Mouse (Mus musculus) CH12.LX (cell line): ENCODE measurements around the gene Sgip1. TPM values are rescaled to one million over a fixed set of nuclear protein-coding genes. Genes with fewer than 3 reads are reported as not detected.

Experiments used
- DNase-seq: peaks from one replicate; pipeline ENCODE4 v3.0.0-alpha.2; 2013; ENCODE audit errors: extremely low read depth
- H3K27ac ChIP-seq: 2 replicates; pipeline ENCODE4 v1.5.1; 2012; ENCODE audit warnings: low read depth, mild to moderate bottlenecking, control low read depth, moderate library complexity; ENCODE audit not compliant: insufficient read depth
- H3K27me3 ChIP-seq: replicated peaks from 2 replicates; pipeline ENCODE3; 2012; ENCODE audit warnings: inconsistent platforms
- H3K36me3 ChIP-seq, 2 experiments: replicated peaks in 1 of 2; 2 replicates each; pipeline versions ENCODE3 to v1.6.1; 2012; ENCODE audit warnings: inconsistent platforms in 1 of 2, low read length in 1 of 2, mild to moderate bottlenecking in 1 of 2, mixed read lengths in 1 of 2, moderate library complexity in 1 of 2; ENCODE audit not compliant: control insufficient read depth in 1 of 2, insufficient read depth in 1 of 2
- H3K4me1 ChIP-seq, 2 experiments: 2 replicates each; pipeline ENCODE4 v1.6.1; 2012; ENCODE audit warnings: inconsistent platforms in 1 of 2, moderate library complexity in 1 of 2; ENCODE audit not compliant: insufficient read depth in 2 of 2, control insufficient read depth in 1 of 2
- H3K4me2 ChIP-seq: 2 replicates; pipeline ENCODE4 v1.6.1; 2012; ENCODE audit warnings: low read depth, mild to moderate bottlenecking, control low read depth; ENCODE audit not compliant: poor library complexity, insufficient read depth, severe bottlenecking
- H3K4me3 ChIP-seq, 3 experiments: fragments of 150-350 bp in 1 of 3; sonication (generic) in 1 of 3; replicated peaks in 1 of 3; 2 replicates each; pipeline versions ENCODE3 to v1.5.1; 2011 to 2012; ENCODE audit warnings: low read depth in 2 of 3, low read length in 2 of 3, mild to moderate bottlenecking in 2 of 3, moderate library complexity in 2 of 3, control low read depth in 1 of 3, improper control_type of control experiment in 1 of 3, inconsistent platforms in 1 of 3, mixed read lengths in 1 of 3; ENCODE audit not compliant: poor library complexity in 1 of 3
- H3K79me2 ChIP-seq: replicated peaks from 2 replicates; pipeline ENCODE4 v1.6.1; 2012; ENCODE audit warnings: mild to moderate bottlenecking, moderate library complexity; ENCODE audit not compliant: control insufficient read depth, poor library complexity, insufficient read depth, severe bottlenecking; ENCODE audit errors: extremely low read depth
- H3K9ac ChIP-seq: 2 replicates; pipeline ENCODE4 v1.6.1; 2012; ENCODE audit warnings: low read depth, mild to moderate bottlenecking, control low read depth, moderate library complexity; ENCODE audit not compliant: insufficient read depth
- H3K9me3 ChIP-seq: replicated peaks from 2 replicates; pipeline ENCODE3; 2012; ENCODE audit warnings: low read length, inconsistent platforms, mixed read lengths
- BHLHE40 ChIP-seq: IDR thresholded peaks from 2 replicates; pipeline ENCODE4 v1.6.1; 2011; ENCODE audit warnings: mild to moderate bottlenecking, low read depth, low read length, improper control_type of control experiment
- CHD1 ChIP-seq: IDR thresholded peaks from 2 replicates; pipeline ENCODE4 v1.6.1; 2012; ENCODE audit warnings: low read depth, low read length, improper control_type of control experiment, inconsistent platforms
- CHD2 ChIP-seq: IDR thresholded peaks from 2 replicates; pipeline ENCODE4 v1.6.1; 2011; ENCODE audit warnings: low read length, improper control_type of control experiment
- CTCF ChIP-seq, 2 experiments: IDR thresholded peaks in 1 of 2; conservative IDR thresholded peaks in 1 of 2; 2 replicates each; pipeline ENCODE4 v1.5.1; 2011 to 2012; ENCODE audit warnings: low read depth in 2 of 2, low read length in 2 of 2, improper control_type of control experiment in 1 of 2, inconsistent platforms in 1 of 2, mild to moderate bottlenecking in 1 of 2, moderate library complexity in 1 of 2
- E2F4 ChIP-seq: IDR thresholded peaks from 2 replicates; pipeline ENCODE4 v1.6.1; 2011; ENCODE audit warnings: low read depth, low read length, improper control_type of control experiment; ENCODE audit not compliant: insufficient replicate concordance
- ELF1 ChIP-seq: IDR thresholded peaks from 2 replicates; pipeline ENCODE4 v1.6.1; 2014; ENCODE audit warnings: low read depth, mild to moderate bottlenecking, inconsistent platforms, low read length, improper control_type of control experiment
- GABPA ChIP-seq: IDR thresholded peaks from 2 replicates; pipeline ENCODE4 v1.6.1; 2012; ENCODE audit warnings: low read depth, low read length, improper control_type of control experiment, inconsistent platforms; ENCODE audit not compliant: insufficient replicate concordance
- HCFC1 ChIP-seq: IDR thresholded peaks from 2 replicates; pipeline ENCODE4 v1.6.1; 2012; ENCODE audit warnings: low read depth, mild to moderate bottlenecking, inconsistent platforms, low read length, improper control_type of control experiment
- IRF4 ChIP-seq: IDR thresholded peaks from 2 replicates; pipeline ENCODE4 v1.6.1; 2014; ENCODE audit warnings: low read depth, mild to moderate bottlenecking, inconsistent platforms, low read length, improper control_type of control experiment
- JUND ChIP-seq: conservative IDR thresholded peaks from 2 replicates; pipeline ENCODE4 v1.6.1; 2011; ENCODE audit warnings: low read depth, low read length, improper control_type of control experiment
- KAT2A ChIP-seq: IDR thresholded peaks from 2 replicates; pipeline ENCODE4 v1.6.1; 2012; ENCODE audit warnings: low read length, improper control_type of control experiment, inconsistent platforms; ENCODE audit not compliant: insufficient replicate concordance
- NRF1 ChIP-seq: IDR thresholded peaks from 2 replicates; pipeline ENCODE4 v1.6.1; 2014; ENCODE audit warnings: low read depth, mild to moderate bottlenecking, inconsistent platforms, low read length, improper control_type of control experiment, moderate library complexity
- POLR2A ChIP-seq: IDR thresholded peaks from 2 replicates; pipeline ENCODE4 v1.6.1; 2011; ENCODE audit warnings: low read depth, mild to moderate bottlenecking, improper control_type of control experiment, low read length
- POLR2AphosphoS2 ChIP-seq: IDR thresholded peaks from 2 replicates; pipeline ENCODE4 v1.6.1; 2011; ENCODE audit warnings: low read depth, low read length, improper control_type of control experiment
- RAD21 ChIP-seq: IDR thresholded peaks from 2 replicates; pipeline ENCODE4 v1.6.1; 2011; ENCODE audit warnings: low read depth, mild to moderate bottlenecking, low read length, improper control_type of control experiment, moderate library complexity
- RCOR1 ChIP-seq: conservative IDR thresholded peaks from 2 replicates; pipeline ENCODE4 v1.6.1; 2012; ENCODE audit warnings: low read depth, mild to moderate bottlenecking, inconsistent platforms, low read length, improper control_type of control experiment
- SMC3 ChIP-seq: IDR thresholded peaks from 2 replicates; pipeline ENCODE4 v1.6.1; 2011; ENCODE audit warnings: low read depth, low read length, improper control_type of control experiment
- TBP ChIP-seq: conservative IDR thresholded peaks from 2 replicates; pipeline ENCODE4 v1.6.1; 2011; ENCODE audit warnings: low read depth, low read length, improper control_type of control experiment
- USF2 ChIP-seq: conservative IDR thresholded peaks from 2 replicates; pipeline ENCODE4 v1.6.1; 2011; ENCODE audit warnings: low read depth, low read length, improper control_type of control experiment
- ZC3H11A ChIP-seq: IDR thresholded peaks from 2 replicates; pipeline ENCODE4 v1.6.1; 2012; ENCODE audit warnings: low read depth, mild to moderate bottlenecking, inconsistent platforms, low read length, improper control_type of control experiment
- dilution Hi-C: fragments of 300-500 bp; cut with MboI; formaldehyde crosslinking; loops from 2 replicates; pipeline ENCODE4 v1.14.3; 2020; ENCODE audit warnings: low sequenced_read_pairs; ENCODE audit not compliant: extremely low pct_unique_long_range_greater_than_20kb, extremely low pct_ligation_motif_present
- in situ Hi-C: fragments of 300-500 bp; cut with MboI; formaldehyde crosslinking; loops from 3 replicates; pipeline ENCODE4 v1.14.3; 2019; ENCODE audit warnings: low sequenced_read_pairs, low pct_ligation_motif_present, low pct_unique_long_range_greater_than_20kb, mixed read lengths
- polyA plus RNA-seq: library from polyadenylated mRNA; unstranded; fragments of >175 nt; gene quantifications from 2 replicates; pipeline ENCODE4 v1.2.1, GENCODE M21; 2012; ENCODE audit warnings: low read depth; ENCODE audit not compliant: insufficient read length
- total RNA-seq, 2 experiments: library from RNA; depleted of rRNA; stranded (reverse); fragments of 300-350 nt in 1 of 2; fragments of >200 nt in 1 of 2; gene quantifications; 2 replicates each; pipeline ENCODE4 v1.2.3; 2012 to 2014

Sgip1 gene
- total and polyA plus RNA-seq, 3 experiments: 0.07 to 0.39 (median 0.21) TPM

DNA sequence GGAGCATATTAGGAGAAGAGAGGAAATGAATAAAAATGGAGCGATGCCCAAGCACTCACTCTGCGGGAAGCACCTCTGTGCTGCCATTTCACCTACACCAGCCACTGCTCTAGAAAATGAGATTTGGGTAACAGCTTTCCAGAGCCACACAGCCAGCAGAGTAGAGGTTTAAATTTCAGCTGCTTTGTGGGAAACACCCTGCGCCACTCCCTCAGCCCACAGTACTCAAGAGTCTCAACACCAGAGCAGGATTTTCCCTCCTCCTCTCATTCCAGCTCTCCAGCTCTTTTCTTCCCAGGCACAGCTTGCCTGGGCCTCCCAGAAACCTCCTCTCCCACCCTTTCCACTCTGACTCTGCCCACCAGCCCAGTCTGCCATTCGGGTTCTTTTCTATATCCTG is 199.6 kb downstream of the Sgip1 start:
- Histone ChIP-seq H3K27me3 (no peaks in the 10 kb centered on the region), H3K9me3 (no peaks in the 10 kb centered on the region), H3K4me1 (peaks cover 0 to 9% of the 10 kb centered on the region in 2 experiments; a peak in 2 of 4 replicates), H3K27ac (no peak overlapping the region), H3K4me2 (no peak overlapping the region), H3K79me2 (no peaks in the 10 kb centered on the region), H3K36me3 (no peaks in the 10 kb centered on the region), H3K4me3 (no peak overlapping the region), H3K9ac (no peak overlapping the region)
- in situ Hi-C loops: no loop called here
- TF ChIP-seq KAT2A (no peak), IRF4 (no peak), RAD21 (no peak), POLR2AphosphoS2 (no peak), ZC3H11A (no peak), RCOR1 (no peak), POLR2A (no peak), HCFC1 (no peak), SMC3 (no peak), GABPA (no peak), CHD2 (no peak)
- DNase-seq: no peak
- dilution Hi-C loops: no loop called here

DNA sequence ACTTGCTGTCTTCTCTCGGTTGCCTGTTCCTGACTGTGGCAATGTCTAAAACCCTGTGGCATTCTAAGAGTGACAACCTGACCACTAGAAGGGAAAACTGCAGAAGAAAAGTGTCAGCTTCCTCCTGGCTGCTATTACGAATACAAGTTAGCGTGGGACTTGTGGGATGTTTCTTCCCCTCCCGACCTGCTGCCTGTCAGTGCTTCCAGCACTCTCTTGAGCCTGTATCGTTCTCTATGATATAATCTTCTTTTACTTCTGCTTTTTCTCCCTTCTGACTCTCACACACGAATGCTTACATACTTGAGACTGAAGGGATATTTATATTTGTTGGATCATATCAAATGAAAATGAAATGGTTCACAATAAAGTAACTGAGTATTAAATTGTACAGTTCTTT is 203.2 kb downstream of the Sgip1 start:
- no peaks in the 10 kb centered on the region for H3K27me3 ChIP-seq
- peak; percentile 4 for DNase-seq
- H3K79me2 ChIP-seq: no peaks in the 10 kb centered on the region
- dilution Hi-C loops (no loop called here), in situ Hi-C loops (no loop called here)
- peaks cover 0 to 9% of the 10 kb centered on the region in 2 experiments; a peak in 2 of 4 replicates for H3K4me1 ChIP-seq
- TF ChIP-seq ELF1: no peak
- TF ChIP-seq JUND: no peak
- no peak for TF ChIP-seq IRF4
- no peak for TF ChIP-seq POLR2A
- TF ChIP-seq BHLHE40: no peak
- no peak for TF ChIP-seq USF2
- no peak for TF ChIP-seq E2F4
- no peak for TF ChIP-seq KAT2A
- TF ChIP-seq CHD1: no peak
- TF ChIP-seq RAD21: no peak
- no peak for TF ChIP-seq CTCF (conservative IDR thresholded peaks at IDR 0.05 in 1 of 2, IDR thresholded peaks at IDR 0.05 in 1 of 2; ENCODE audit: low read depth in 2 of 2, low read length in 2 of 2)
- no peak for TF ChIP-seq TBP
- TF ChIP-seq NRF1: no peak
- H3K4me3 ChIP-seq: no peak overlapping the region
- no peak overlapping the region for H3K27ac ChIP-seq
- no peaks in the 10 kb centered on the region for H3K9me3 ChIP-seq
- peak overlapping the region; percentile 40; the same call in 1 of the 2 replicates for H3K4me2 ChIP-seq
- no peaks in the 10 kb centered on the region for H3K36me3 ChIP-seq
- H3K9ac ChIP-seq: no peak overlapping the region
